Mouse (Mus musculus) T-helper 2 cell (primary cell): ENCODE measurements at regions not wholly inside any gene's neighbourhood (a gene's known extent, or its start where the extent isn't known, plus 50 kb on each side); places are given as distances from the start of the nearest gene placed in this dataset.
"Not testable (repeated sequence)": the region's sequence is repeated elsewhere in the genome, so short reads cannot be mapped to it uniquely, and the experiment has no call there.

Source experiments
- in situ Hi-C: fragments of 300-600 bp; cut with MboI, MseI; formaldehyde crosslinking; loops from one replicate; pipeline ENCODE4 v1.15.1; 2025; ENCODE audit warnings: high pct_unique_total_duplicates

DNA sequence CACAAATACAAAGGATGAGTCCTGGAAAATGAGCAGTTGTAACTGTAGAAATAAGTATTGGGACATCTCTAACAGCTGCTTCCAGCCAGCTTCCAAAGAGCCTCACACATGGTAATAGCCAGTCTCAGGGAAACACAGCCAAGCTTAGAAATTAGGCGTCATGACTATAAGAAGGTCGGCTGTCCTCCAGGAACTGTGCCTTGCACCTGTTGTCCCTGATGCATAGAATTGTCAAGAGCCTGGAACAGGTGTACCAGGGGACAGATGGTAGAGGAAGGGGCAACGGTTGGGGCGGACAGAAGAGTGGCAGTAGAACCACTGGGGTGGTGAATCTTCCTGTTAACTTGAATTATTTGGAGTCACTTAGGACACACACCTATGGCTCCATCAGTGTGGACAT lies 162.1 kb downstream of the Trib2 start:
- in situ Hi-C loops = no loop called here

GRCm38 (mm10) chr12:15653357-15653763 lies 163.4 kb downstream of the Trib2 start:
- in situ Hi-C loops = no loop called here

GRCm38 (mm10) chr12:15651293-15651692 lies 165.4 kb downstream of the Trib2 start:
- in situ Hi-C loops = no loop called here

DNA sequence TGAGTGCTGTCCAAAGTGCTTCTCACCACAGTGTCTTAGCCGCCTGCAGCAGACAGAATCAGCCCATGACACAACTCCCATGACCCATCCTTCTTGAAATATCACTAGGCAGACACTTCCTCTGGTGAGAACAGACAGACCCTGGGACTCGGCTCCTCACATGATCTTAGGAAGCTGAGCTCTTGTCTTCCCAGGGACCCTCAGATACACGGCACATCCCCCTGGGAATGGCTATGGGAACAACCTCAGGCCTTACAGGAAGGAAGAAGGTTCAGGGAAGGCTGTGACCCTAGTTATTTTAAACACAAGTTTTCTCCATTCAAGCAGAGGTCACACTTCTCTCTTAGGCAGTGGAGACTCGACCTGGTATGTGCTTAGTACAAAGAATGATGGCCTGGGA lies 166.8 kb downstream of the Trib2 start:
- in situ Hi-C loops = no loop called here

DNA sequence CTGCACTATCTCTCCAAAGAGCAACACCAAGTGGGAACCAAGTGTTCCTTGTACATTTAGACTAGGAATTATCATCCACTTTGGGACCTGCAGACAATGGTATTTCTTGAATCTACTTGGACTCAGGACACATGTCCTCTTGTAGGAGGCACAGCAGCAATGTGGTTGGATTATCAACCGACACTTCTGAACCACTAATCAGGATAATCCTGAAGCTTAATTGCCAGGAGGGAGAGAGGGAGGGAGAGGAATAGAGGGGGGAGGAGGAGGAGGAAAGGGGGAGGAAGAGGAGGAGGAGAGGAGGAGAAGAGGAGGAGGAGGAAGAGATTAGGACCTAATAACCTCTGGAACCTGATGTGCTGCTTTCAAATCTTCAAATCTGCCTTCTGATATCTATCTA lies 167.5 kb downstream of the Trib2 start:
- in situ Hi-C loops = no loop called here

DNA sequence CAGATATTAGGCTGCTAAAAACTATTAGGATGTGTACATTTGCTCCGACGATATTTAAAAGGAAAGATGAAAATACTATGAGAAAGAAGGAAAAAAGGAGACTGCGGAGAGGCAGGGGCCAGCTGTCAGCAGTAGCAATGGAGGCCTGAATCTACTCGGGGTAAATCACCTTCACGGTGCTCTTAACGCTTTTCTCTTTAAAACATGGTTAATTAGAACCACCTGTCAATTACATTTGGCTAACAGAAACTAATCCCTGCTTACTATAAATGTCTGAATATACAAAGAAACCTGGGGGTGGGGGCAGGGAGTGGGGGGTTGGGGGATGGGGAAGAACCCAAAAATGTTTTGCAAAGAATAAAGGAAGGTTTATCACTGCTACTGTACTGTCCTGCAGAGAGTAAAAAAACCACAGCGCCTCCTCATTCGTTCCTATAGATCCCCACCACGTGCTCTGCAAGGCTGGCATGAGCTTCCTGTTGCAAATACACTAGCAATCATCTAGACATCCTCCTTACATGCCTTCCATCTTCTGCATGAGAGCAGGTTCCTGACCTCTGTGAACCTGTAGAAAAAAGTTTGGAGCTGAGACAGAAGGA lies 172.5 kb downstream of the Trib2 start:
- in situ Hi-C loops = no loop called here

GRCm38 (mm10) chr12:15643669-15644068 lies 173.1 kb downstream of the Trib2 start:
- in situ Hi-C loops = no loop called here

DNA sequence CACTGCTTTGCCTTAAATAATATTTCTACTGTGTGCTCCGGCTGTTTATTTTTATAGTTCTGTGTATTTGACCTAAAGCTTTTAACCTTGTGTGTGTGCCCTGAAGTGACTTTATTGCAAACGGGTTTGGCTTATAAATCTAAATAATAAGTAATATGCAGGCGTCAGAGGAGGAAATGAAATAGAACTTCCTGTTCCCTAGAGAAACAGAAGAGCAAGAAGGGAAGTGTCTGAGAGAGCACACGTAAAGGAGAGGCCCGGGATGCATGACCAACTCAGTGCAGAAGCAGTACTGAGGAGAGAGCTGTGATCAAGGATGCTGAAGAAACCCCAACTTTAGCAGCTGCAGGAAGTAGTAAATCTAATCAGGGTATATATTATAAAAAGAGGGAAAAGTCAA lies 176.4 kb downstream of the Trib2 start:
- in situ Hi-C loops = no loop called here

DNA sequence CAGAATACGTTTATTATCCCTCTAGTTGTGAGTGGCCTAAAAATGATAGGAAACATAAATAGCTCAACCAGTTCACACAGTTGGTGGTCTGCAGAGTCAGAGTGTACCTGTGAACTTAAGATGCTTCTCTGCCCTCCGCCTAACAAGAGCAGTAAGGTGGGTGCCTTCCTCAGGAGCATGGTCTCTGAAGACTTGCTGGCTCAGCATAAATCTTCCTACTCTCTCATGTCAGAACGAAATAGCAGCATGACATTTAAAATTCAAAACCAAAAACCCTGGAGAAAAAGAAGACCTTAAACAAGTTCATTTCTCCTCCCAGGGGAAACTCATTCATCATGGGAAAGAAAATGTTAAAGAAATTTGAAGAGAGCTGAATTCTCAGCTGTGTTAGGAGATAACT lies 186.8 kb downstream of the Trib2 start:
- in situ Hi-C loops = no loop called here

GRCm38 (mm10) chr12:15619521-15619920 lies 197.2 kb downstream of the Trib2 start:
- in situ Hi-C loops = no loop called here

- in situ Hi-C loops = no loop called here
These were observed 199.4 kb downstream of the Trib2 start for GRCm38 (mm10) chr12:15617312-15617711.

DNA sequence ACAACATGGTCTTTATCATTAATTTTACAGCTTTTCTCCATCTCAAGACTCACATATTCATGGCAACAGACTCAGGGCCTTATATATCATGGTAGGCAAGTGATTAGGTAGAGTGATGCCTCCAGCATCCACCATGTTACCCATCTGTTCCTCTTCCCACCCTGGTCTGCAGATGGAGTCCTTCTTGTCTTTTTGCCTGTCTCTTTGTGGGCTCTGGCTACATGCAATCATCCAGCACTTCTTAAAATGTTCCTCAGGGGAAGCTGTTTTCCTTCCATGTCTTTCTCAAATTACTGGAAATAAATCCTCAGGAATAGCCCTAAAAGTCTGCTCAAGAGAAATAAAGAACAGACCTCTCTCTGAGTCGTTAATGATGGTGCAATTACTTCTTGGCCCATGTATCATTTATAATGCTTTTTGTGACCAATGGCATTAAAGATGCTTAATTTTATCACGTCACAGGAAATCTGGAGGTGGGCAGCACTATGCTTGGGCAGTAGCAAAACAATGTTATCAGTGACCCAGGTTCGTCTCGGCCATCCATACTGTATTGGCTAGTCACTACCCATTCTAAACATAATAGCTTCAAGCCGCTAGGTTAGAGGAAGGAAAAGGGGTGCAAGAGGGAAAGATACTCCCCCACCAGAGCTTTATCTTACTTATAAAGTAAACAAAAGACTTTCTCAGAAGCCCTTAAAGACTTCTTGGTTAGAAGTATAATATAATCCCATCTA lies 204.7 kb downstream of the Trib2 start:
- in situ Hi-C loops = no loop called here

DNA sequence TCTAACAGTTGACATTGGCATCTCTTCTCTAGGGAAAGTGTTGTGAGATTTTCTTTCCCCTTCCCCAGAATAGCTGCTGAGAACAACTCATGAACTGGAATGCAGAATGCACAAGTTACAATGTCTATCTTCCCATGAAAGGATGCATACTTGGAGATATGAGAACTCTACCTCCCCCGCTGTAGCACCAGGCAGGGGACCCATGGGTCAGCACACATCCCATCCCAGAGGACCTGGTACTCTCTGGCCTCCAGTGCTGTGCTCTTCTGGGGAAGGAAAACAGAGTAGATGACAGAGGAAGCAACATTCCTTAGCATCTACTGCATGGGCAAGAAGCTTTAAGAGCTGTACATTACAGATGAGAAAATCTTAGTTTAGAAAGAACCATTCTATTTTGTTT lies 209.6 kb downstream of the Trib2 start:
- in situ Hi-C loops = no loop called here

GRCm38 (mm10) chr12:15606095-15606494 lies 210.6 kb downstream of the Trib2 start:
- in situ Hi-C loops = no loop called here

GRCm38 (mm10) chr12:15604630-15605029 lies 212.1 kb downstream of the Trib2 start:
- in situ Hi-C loops = loop anchor here (5.0 kb wide), 1 partner anchor 42 kb away; no protein-coding TSS in a partner anchor

DNA sequence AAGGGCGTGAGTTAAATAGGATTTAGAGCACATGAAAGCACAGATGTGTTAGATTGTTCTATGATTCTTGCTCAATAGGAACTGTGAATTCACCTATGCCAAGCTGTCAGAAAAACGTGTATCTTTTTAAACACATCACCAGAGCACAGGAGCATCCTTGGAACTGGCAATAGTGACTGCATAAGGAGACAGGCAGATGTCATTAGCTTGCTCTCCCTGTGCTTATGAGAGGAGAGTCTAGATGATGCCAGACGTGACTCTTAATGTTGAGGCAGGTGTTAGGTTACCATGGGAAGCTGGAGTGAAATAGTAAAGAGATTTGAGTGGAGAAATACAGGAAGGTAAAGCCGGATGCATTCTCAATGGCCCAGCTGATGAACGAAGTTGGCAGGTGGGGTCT lies 212.8 kb downstream of the Trib2 start:
- in situ Hi-C loops = loop anchor here (5.0 kb wide), 1 partner anchor 42 kb away; no protein-coding TSS in a partner anchor

GRCm38 (mm10) chr12:15603319-15603718 lies 213.4 kb downstream of the Trib2 start:
- in situ Hi-C loops = loop anchor here (5.0 kb wide), 1 partner anchor 41 kb away; no protein-coding TSS in a partner anchor

- in situ Hi-C loops = no loop called here
These were observed 222.0 kb downstream of the Trib2 start for GRCm38 (mm10) chr12:15594704-15595103.

DNA sequence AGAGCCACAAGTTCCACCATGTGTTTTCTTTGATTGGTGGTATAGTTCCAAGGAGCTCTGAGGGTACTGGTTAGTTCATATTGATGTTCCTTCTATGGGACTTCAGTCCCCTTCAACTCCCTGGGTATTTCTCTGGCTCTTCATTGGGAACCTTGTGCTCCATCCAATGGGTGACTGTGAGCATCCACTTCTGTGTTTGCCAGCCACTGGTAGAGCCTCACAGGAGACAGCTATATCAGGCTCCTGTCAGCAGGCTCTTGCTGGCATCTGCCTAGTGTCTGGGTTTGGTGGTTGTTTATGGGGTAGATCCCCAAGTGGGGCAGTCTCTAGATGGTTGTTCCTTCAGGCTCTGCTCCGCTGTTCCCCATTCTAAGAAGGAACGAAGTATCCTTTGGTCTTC lies 228.9 kb downstream of the Trib2 start:
- in situ Hi-C loops = not testable (repeated sequence)

- in situ Hi-C loops = no loop called here
These were observed 229.8 kb downstream of the Trib2 start for GRCm38 (mm10) chr12:15586706-15587442.

DNA sequence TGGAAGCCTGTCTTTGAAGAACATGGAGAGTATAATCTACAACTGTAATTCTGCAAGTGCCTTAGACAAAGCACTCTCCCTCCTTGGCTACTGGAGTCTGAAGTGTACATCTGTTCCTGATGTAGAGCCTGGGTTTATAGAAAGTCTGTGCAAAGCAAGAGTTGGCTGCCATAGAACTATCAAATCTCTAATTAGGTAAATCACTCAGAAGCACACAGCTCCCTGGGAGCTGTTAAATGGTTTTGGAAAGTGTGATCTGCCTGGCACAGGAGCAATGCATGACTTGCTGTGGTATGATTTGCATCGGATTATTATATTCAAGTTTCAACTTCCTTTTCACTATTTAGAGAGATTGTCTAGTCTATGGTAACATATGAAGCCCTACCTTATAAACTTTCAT lies 230.9 kb downstream of the Trib2 start:
- in situ Hi-C loops = no loop called here

- in situ Hi-C loops = no loop called here
These were observed 232.0 kb downstream of the Trib2 start for GRCm38 (mm10) chr12:15584721-15585120.

GRCm38 (mm10) chr12:15566785-15567109 lies 250.0 kb downstream of the Trib2 start:
- in situ Hi-C loops = no loop called here
